Mouse (Mus musculus) mouse embryonic stem cell (cell line): ENCODE results near the gene Simc1.

Experiments used
- in situ Hi-C, 2 experiments: fragments of 300-500 bp; cut with MboI; formaldehyde crosslinking; loops; 1 replicate in 1 of 2; 3 replicates in 1 of 2; pipeline ENCODE4 v1.14.3; 2019 to 2020; ENCODE audit warnings: low sequenced_read_pairs in 2 of 2, low pct_unique_long_range_greater_than_20kb in 1 of 2, mixed read lengths in 1 of 2; ENCODE audit not compliant: unreplicated experiment in 1 of 2

Gene Simc1

GRCm38 (mm10) chr13:54574854-54575481 lies 71.4 kb downstream of the Simc1 start, which contains the start of gene Arl10:
TSS of gene Arl10 (plus strand) at chr13:54575015.
- in situ Hi-C loops, result no loop called here

DNA sequence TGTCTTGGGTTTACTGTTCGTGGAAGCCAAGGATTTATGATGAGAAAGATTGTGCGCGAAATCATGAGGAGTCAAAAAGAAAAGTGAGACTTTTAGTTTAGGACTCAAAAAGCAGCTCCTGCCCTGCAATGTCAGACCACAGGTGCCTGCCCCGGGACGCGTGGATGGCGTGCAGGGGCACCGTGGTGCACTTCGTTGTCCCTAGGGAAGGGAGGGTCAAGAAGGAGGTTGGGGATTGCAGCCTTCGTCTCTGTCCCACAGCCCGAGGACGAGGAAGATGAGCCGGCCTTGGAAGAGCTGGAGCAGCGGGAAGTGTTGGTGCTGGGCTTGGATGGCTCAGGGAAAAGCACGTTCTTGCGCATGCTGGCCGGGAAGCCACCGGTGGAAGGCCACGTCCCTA lies 71.9 kb downstream of the Simc1 start:
- in situ Hi-C loops, result no loop called here

GRCm38 (mm10) chr13:54577652-54578507 lies 74.3 kb downstream of the Simc1 start:
- in situ Hi-C loops, result no loop called here

GRCm38 (mm10) chr13:54581385-54581784 lies 77.8 kb downstream of the Simc1 start:
- in situ Hi-C loops, result no loop called here

DNA sequence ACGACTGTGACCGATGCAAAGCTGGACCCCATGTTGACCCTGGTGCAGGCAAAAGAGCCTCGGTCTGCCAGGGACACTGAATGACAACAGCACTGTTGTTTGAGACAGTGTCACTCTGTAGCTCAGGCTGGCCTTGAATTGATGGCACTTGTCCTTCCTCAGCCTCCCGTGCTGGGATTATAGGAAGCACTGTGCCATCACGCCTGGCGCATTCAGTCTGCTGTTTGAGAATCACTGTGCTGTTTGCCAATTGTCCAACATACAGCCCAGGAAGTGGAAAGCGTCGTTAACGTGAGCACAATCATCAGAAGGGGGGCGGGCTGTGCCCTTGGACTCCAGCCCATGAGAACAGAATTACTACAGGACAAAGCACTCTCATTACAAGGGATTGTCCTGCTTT lies 78.5 kb downstream of the Simc1 start:
- in situ Hi-C loops, result no loop called here

DNA sequence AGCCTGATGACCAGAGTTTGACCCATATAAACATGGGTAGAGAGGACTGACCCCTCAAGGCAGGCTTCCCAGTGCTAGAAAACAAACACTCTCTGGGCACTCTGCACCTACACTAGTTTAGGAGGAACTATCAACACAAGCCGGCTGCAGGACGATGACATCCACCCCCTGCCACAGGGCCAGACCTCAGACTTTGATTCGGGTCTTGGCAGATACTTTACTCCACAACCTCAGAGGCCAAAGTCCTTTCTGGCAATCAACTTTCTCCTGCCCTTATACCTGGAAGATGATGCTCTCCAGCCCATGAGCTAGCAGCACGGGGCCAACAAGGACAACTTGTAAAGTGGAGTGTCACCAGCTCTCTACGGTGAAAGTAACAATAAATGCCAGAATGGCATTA lies 79.3 kb downstream of the Simc1 start:
- in situ Hi-C loops, result no loop called here

- in situ Hi-C loops, result no loop called here
These were observed 82.3 kb downstream of the Simc1 start for GRCm38 (mm10) chr13:54585831-54586230.

DNA sequence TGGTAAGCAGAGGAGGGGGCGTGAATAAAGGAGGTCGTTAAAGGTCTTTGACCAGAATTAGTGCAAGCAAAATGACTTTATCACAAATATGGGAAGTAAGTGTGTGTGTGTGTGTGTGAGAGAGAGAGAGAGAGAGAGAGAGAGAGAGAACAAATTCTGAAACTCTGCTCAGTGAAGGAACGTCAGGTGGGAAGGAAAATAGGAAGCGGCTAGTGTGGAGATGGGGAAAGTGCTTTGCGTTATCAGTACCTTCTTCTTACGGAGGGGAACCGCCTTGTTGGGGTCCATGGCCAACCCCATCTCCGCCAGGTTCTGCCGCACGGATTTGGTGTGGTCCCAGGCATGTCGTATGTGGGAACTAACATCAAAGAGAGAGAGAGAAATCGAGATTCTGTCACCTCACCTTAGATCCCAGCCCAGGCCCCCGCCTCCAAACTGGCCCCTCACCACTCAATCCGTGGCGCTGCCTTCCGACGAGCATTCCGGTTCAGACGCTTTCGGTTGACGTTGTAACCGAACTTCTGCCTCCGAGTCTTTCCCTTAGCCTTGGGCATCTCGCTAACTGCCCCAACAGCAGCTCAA lies 85.9 kb downstream of the Simc1 start:
- in situ Hi-C loops, result no loop called here

GRCm38 (mm10) chr13:54589996-54590951 lies 86.7 kb downstream of the Simc1 start, which contains the start of the genes Nop16 and Higd2a:
TSS of gene Nop16 (minus strand) at chr13:54590090.
TSS of gene Higd2a (plus strand) at chr13:54590207.
- in situ Hi-C loops, result no loop called here

GRCm38 (mm10) chr13:54591776-54592356 lies 88.3 kb downstream of the Simc1 start:
- in situ Hi-C loops, result no loop called here

GRCm38 (mm10) chr13:54593617-54594016 lies 90.0 kb downstream of the Simc1 start:
- in situ Hi-C loops, result no loop called here

DNA sequence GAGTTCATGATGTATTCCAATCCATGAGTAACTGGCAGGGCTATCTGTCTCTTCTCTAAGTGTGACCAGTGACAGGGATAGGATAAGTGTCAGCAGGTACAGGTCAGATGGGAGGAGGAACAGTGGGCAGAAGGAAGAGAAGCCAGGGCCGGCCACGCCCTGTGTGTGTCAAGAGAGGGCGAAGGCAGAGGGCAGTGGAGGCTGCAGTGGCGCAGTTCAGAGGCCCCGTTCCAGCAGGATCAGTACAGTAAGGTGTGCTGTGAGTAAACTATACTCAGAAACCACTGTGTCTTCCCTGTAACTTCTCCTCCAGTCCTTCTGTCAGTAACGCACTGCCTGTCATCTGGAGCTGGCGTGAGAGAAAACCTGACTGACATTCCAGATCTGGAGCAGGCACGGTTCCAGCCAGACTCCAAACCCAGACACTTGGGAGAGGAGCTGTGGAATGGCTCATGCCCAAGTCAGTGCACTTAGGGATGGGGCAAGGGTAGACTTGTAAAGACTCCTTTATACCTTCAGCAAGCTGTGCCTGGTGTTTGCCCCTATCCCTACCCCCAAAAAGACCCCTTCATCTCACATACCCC lies 92.6 kb downstream of the Simc1 start:
- in situ Hi-C loops, result no loop called here

DNA sequence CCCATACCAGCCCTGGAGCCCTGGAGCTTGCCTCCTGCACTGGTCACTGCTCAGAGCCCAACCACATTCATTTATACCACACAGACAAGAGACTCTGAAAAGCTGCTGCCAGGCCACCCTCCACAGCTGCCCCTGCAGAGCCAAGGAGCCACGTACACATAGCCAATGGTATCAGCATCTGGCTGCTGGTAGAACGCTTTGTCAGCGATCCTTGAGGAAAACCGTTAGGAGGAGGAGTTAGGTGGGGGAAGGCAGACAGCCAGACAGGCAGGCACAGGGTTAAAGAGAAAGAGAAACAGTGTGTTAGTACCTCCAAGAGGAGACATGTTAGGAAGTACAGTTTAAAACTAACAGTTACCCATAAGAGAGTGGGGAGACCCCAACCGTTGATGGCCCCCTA lies 93.3 kb downstream of the Simc1 start:
- in situ Hi-C loops, result no loop called here

GRCm38 (mm10) chr13:54598622-54599143 lies 95.1 kb downstream of the Simc1 start:
- in situ Hi-C loops, result no loop called here
